Mouse (Mus musculus): Measurements from ENCODE around the gene Ndrg4.

The Ndrg4 gene

DNA sequence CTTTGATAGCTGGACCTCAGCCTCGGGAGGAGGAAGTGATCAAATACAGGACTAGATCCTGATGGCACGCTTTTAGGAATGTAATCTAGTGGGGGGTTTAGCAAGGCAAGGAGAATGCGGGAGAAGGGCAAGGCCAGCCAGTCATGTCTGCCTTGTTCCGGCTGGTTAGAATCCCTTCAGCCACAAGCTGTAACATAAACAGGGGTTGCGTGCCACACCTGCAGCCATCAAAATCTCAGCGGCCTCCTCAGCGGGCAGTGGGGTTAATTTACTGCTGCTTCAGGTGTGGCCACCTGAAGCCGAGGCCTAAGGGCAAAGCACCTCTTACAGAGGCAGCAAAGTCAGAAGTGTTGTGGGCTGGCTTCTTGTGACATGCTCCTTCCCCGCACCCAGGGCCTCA is at the start of gene Ndrg4:
Gene Ndrg4, plus strand, starts transcription at position 350 of the 400 bp plus-strand sequence.
- 71% methylated on average over 9 of the region's 9 CpGs for whole genome bisulfite sequencing

DNA sequence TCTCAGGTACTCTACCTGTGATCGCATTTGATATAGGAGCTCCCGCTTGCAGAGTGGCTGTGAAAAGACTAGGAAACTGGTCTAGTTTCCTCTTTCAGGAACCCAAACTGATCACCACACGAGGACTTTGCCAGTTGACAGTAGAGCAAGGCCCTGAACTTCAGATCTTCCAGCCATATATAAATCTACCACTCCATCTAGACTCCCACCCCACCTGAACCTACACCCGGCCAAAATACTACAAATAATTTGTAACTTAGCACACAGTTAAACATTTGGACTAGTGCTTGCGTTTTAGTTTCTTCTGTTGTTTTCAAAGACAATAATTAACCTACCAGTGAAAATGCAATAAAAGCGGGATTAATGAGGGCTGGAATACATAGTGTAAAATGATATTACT is 43.9 kb upstream of the Ndrg4 start:
- WGBS = 77% methylated on average over 6 of the region's 6 CpGs

DNA sequence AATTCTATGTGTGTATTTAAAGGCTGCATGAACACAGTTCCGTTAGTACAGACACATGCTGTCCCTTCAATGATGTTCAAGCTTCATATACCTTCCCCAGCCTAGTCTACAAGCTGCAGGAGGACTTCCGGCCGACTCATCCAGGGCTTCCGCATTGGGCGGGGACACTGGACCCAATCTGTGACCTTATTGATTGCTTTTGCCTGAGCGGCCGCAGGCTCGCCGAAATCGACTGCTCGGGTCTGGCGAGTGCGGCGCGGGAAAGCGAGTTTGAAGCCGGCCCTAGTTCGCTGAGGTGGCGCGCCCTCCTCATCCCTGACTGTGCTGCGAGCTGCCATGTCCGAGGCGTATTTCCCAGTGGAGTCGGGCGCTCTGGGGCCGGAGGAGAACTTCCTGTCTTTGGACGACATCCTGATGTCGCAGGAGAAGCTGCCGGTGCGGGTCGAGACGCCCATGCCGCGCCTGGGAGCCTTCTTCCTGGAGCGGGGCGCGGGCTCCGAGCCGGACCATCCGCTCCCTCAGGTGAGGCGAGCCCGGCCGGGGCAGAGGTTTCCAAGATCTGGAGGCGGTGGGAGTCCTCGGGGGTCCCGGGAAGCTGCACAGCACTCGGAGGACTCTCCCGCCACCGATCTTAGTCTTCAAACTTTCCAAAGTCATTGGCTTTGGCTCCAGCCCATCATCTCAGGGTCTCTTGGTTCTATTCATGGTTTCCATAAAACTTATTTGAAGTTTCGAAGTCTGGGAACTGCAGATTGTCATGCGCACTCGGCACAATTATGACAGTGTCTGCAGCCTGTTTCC is 43.3 kb upstream of the Ndrg4 start, which contains the start of gene Gins3:
Gene Gins3, plus strand, starts transcription at position 192 of the 801 bp plus-strand sequence.
- WGBS = under 1% methylated on average over 52 of the region's 52 CpGs

DNA sequence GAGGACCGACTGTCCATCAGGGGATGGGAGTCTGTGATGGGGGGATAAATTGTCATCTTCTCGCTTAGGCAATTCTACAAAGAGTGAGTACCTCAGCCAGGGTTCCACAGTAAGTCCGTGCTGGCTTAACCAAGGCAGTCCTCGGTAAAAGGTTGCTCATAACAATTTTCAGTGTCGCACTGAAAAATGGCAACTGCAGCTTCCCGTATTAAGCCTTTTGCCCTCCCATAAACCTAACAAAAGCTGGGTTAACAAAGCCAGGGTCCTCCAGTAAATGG is 42.8 kb upstream of the Ndrg4 start:
- 3% methylated on average over 6 of the region's 6 CpGs for WGBS

DNA sequence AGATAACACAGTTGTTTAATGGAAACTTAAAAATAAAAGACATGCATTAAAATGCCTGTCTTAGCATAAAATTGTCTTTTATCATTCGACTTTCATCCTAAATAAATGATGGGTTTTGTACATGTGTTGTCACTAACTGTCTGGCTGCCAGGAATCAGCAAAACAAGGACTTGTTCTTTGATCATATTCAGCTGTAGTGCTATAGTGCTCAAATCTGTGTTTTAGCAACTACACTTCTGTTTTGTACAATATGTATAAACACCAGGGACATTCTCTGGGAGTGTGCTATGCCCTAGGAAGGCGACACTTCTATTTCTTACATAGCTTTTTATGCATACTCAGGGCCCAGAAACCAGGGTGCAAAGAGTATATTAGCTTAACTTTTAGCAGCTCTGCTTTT is 31.8 kb upstream of the Ndrg4 start:
- 84% methylated on average over 2 of the region's 2 CpGs for WGBS

DNA sequence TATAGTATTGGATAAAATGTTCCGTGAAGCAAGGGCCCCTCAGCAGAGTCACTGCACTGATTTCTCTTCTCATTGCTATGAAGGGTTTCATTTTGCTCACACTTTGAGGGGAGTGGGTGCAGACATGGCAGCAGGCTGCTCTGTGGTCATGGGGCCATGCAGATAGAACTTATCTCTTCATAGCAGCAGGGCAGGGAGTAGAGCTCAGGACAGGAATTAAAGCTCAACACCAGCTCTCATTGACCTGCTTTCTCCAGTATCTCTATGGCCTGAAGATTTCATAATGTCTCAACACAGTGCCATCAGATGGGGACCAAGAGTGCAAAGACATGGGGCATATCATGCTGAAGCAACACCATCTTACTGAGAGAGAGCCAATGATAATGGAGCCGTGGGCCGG is 28.5 kb upstream of the Ndrg4 start:
- WGBS = 79% methylated on average over 3 of the region's 3 CpGs

DNA sequence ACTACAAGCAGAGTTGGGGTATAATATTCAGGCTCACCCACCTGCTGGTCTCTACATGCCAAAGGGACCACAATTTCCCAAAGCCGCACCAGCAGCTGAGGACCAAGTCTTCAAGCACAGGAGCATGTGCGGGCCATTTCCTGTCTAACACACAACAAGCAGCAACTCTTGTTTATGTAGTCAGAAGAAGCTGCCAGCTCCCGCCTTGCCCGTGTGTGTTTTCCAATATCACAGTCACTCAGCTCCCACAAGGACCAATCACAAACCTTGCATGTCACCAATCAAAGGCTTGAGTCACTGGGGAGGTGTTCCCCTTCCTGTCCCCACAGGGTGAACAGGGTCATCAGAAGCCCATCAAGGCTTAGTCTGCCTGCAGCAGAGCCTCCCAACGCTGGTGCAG is 23.4 kb upstream of the Ndrg4 start:
- WGBS = 85% methylated on average over 5 of the region's 5 CpGs

DNA sequence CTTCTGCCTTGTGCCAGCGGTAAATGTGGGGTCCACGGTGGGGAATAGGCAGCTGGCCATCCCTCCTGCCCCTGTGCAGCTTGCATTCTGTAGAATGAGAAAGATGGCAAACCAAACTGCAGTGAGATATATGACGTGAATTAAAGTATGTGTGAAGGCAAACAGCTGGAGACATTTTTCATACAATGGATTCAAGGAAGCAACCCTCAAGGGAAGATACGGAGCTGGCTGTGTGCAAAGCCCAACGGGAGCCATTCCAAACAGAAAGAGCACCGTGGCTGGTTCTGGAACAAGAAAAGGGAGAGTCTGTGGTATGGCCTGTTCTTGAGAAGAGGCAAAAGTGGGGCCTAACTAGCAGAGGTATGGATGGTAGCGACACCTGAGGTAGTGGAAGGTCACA is 20.9 kb upstream of the Ndrg4 start:
- 75% methylated on average over 7 of the region's 7 CpGs for WGBS

DNA sequence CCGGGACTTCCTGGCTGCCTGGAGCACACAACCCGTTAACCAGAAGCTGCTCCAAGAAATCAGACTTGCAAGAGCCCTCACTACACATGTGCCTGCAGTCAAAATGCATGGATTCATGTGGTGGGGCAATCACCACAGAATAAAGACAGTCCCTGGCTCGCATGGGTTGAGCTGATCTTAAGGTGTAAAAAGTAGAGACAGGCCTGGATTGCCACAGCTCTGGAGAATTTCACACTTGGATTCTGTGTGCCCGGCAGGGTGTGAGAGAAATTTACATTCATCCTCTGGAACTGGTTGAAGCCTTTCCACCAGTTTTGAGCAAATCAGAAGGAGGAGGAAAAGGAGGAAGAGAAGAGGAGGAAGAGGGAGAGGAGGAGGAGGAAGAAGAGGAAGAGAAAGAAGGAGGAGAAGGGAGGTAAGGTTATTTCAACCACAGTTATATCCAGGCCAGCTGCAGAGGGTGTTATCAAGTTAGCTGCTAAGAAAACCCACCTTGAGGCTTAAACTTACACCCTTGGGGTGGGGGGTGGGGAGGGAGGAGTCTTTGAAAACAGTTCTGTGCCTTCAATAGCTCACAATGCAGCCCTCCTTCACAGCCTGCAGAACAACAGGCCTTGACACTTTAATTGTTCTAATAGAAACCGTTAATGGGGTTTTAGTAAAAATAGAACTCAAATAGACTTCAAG is 20.3 kb upstream of the Ndrg4 start:
- 62% methylated on average over 5 of the region's 5 CpGs for WGBS

DNA sequence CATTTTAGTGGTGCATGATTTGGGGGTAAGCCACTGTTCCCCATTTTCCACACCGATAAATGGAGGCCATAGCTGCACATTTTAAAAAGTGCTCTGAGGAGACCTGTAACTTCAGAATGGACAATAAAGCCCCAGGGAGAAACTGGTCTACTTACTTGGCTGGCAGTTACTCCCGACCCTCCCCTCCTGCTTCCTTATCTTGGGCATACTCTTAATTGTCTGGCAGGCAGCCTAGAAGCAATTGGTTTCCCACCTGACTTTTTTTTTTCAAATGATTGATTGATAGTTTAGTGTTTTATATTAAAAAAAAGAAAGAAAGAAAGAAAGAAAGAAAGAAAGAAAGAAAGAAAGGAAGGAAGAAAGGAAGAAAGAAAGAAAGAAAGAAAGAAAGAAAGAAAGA is 19.3 kb upstream of the Ndrg4 start:
- WGBS = 61% methylated on average over 2 of the region's 2 CpGs

DNA sequence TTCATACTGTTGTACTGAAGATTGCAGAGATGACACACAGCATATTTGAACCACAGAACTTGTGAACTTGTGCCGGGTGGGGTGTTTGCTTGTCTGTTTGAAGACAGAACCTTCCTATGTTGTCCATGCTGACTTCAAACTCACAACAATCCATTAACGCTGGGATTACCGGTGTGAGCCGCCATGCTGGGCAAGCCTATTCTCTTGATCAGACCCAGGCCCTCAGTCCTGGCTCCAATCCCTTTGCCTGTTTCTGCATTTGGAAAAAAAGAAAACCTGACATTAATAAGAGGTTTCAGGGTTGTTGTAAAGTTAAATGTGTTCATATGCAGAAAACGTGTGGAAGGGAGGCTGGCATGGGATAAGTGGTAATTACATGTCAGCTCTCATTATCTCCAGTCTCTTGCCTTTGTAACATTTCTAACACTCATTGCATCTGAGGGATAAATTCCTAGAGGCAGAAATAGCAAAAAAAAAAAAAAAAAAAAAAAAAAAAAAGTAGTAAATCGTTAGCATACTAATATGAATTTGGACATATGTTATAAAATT is 16.4 kb upstream of the Ndrg4 start:
- WGBS = 70% methylated on average over 6 of the region's 6 CpGs

DNA sequence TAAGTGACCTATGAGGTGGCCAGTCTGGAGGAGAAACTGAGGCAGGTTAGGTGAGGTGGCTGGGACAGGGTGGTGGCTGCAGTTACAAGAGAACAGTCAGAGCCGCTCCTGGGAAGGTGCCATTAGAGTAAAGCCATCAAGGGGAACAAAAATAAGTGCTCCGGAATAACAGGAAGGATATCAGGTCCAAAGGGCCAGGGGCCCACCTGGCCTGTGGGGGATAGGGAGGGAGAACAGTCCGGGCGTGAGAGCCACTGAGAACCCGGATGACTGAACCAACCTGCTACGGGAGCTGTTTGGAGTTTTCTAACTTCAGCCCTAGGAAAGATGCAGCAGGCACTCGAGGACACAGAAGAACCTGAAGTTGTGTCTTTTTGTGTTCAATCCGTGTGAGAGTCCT is 15.7 kb upstream of the Ndrg4 start:
- WGBS = 62% methylated on average over 8 of the region's 8 CpGs

DNA sequence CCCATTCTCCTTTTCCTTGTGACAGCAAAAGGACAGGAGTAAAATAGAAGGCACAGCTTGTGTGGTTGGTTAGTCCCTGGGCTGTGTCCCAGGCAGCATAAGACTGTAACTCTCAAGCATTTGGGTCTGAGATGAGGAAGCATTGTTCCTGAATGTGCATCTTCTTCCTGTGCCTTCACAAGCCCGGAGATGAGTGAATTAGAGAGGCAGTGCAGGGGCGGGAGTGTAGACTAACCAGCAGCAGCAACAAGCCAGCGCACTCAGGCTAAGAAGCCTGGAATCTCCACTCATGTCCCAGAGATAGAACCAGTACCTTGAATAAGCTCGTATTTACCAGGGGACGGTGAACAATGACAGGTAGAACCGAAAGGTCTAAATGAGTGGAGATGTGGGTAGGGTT is 15.2 kb upstream of the Ndrg4 start:
- whole genome bisulfite sequencing = 61% methylated on average over 6 of the region's 6 CpGs

DNA sequence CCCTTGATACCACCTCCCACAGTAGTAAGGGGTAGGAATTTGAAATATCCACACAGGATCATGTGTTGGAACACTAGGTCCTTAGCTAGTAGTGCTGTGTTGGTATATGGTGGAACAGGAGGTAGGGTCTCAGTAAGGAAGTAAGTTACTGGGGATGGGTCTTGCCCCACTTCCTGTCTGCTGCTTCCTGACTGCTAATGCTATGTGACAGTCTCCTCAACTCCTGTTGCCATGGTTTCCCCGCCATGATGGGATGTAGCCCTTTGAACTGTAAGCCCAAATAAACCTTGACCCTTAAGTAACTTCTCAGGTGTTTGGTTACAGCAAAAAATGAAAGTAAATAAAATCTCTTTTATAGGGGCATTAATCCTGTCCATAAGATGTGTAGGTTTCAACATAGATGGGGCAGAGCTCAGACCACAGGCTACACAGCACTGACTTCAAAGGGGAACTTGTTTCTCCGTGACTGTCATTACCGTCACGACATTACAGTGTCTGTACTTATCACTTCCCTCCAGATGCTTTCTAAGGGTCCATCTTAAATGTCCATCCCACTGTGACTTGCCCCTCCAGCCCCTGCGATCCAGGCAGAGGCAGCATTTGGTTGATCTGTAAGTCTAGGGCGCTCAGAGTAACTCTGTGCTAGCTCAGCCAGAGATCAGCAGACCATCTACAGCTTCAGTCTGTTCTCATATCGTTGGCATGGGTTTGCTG is 13.7 kb upstream of the Ndrg4 start:
- 84% methylated on average over 7 of the region's 7 CpGs for WGBS

DNA sequence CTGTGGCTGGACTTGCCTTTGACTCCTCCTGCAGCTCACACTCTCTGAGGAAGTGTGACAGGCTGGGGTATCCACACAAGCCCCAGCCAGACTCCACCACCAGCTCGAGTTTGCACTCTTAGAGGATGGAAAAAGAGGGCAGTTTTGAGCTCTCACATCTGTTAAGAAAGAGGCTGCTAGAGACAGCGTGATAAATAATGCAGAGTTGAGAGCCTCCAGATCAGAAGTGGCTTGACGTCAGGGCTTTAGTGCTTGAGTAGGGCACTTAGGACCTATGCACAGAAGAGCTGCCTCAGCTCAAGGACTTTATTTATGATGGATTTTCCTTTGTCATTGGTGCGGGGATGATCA is 13.2 kb upstream of the Ndrg4 start:
- 75% methylated on average over 4 of the region's 4 CpGs for WGBS

DNA sequence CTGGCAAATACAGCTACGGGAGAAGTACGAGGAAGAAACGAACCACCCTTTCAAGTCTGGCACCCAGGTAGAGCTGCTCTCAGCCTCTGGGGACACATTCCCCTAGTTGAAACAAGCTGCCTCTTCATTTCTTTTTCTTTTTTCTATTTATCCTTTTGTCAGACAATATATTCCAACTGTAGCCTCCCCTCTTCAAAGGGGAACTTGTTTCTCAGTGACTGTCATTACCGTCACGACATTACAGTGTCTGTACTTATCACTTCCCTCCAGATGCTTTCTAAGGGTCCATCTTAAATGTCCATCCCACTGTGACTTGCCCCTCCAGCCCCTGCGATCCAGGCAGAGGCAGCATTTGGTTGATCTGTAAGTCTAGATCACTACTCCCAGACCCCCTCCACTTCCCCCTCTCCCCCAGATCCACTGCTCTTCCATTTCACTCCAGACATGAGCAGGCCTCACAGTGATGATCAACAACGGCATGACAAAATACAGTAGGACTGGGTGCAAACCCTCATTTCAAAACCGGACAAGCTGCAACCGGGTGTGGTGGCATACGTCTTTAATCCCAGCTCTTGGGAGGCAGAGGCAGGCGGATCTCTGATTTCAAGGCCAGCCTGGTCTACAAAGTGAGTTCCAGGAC is 10.8 kb upstream of the Ndrg4 start:
- WGBS = 95% methylated on average over 11 of the region's 11 CpGs

DNA sequence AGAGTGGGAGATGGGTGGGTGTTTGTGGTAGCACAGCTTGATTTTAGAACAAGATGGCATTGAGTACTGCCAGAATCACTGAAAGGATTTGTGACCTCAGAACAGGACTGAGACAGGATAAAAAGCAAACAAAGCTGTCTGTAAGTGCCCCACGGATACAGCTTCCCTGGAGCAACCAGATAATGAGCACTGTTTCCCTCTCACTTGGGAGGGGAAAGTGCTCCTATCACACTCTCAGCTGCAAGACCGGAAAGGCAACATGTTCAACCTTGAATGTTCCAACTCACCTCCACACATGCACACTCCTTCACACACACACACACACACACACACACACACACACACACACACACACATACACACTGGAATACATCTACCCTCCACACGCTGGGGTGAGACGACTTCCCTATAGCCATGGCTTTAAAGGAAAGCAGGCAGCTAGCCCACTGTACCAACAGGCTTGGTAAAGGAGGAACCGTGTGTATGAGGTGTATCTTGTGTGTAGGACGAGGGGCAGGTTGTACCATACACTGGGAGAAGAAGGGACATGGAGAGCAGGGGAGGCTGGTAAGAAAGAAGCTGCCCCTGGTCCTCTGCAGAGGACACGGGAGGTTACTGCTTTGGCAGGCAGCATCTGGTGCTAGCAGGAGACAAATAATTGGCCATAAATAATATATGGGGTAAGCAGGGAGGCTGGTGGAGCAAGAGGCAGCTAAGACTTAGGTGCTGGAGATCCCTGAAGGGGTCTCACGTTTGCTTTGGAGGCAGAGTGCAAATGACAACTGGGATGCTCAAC is 8.4 kb upstream of the Ndrg4 start:
- 68% methylated on average over 8 of the region's 8 CpGs for WGBS

DNA sequence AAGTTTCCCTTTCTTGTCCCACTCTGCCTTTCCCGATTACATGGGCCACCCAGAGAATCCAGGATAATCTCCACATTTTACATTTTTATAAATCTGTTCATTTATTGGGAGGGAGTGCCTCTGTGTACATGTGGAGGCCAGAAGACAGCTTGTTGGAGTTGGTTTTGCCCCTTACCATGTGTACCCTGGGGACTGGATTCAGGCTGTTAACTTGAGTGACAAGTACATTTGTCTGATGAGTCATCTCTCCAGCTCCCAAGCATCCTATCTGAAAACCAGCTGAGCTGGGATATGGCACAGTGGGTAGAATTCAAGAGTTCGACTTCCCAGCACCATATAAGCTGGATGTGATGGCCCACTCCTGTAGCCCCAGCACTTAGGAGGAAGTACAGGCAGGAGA is 6.8 kb upstream of the Ndrg4 start:
- WGBS = 80% methylated on average over 2 of the region's 2 CpGs

DNA sequence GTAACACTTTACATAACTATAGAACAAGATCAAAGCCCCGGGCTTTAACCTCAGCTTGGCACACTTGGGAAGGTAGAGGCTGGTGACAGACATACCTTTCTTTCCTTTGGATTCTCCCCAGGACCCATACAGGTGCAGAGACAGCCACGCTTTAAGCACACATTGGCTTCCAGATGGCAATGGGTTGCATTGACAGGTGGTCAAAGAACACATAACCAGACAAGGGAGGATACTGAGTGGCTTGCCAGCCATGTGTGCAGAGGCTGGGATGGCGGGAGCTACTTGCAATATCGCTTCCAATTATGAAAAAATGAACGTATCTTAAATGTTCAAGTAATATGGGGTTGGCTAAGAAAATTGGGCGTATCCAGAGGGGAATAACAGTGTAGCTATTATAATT is 4.9 kb upstream of the Ndrg4 start:
- WGBS = 81% methylated on average over 6 of the region's 6 CpGs

DNA sequence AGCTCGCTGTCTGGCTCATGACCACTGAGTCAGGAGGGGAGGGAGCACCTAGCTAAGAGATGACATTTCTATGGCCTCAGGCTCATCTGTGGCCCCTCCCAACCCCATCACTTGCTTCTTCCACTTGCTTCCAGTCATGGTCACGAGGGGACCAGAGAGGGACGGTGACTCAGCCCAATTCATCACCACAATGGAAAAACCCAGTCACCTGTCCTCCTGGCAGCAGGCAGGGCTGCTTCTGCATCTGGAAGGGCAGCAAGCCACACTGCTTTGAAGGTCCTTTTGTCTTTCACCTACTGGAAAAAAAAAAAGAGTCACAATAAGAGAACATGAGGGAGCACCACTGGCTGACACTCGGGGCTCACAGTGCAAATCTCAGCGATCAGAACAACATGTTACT is 4.0 kb upstream of the Ndrg4 start:
- WGBS = 81% methylated on average over 5 of the region's 5 CpGs

DNA sequence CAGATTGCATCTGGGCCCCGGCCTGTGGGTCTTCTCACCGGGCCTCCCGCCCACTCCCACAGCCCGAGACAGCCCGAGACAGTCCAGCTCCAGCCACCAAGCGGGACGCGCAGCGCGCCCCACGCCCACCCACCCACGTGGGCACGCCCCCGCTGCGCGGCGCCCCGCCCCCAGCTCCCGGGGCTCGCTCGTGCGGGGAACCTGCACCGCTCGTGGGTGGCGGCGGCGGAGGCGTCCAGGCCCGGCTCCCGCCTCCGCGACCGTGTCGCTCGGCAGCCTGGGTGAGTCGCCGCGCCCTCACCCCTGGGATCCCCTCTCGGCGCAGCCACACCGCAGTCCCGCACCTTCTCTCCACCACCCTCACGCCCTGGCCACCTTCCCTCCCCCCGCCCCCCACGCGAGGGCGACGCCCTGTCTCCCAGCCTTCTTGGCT is 827 bp downstream of the Ndrg4 start:
- WGBS = 3% methylated on average over 36 of the region's 48 CpGs

Data from cerebral cortex, adult 2 months (tissue).